Mouse (Mus musculus): ENCODE data around the gene Itpr1.

The Itpr1 gene

GRCm38 (mm10) chr6:108401412-108401955 is 188.6 kb downstream of the Itpr1 start:
- no peak for DNase-seq (ENCODE audit: low spot score)

GRCm38 (mm10) chr6:108404736-108405135 is 191.8 kb downstream of the Itpr1 start:
- no peak for DNase-seq (ENCODE audit: low spot score)

- DNase-seq (ENCODE audit: low spot score): peak; percentile 38
Observed at GRCm38 (mm10) chr6:108408053-108408452, 195.2 kb downstream of the Itpr1 start.

GRCm38 (mm10) chr6:108408726-108409125 is 195.8 kb downstream of the Itpr1 start:
- DNase-seq (ENCODE audit: low spot score): no peak

GRCm38 (mm10) chr6:108410771-108411170 is 197.9 kb downstream of the Itpr1 start:
- DNase-seq (ENCODE audit: low spot score): no peak

GRCm38 (mm10) chr6:108411201-108411600 is 198.3 kb downstream of the Itpr1 start:
- DNase-seq (ENCODE audit: low spot score): no peak

- no peak for DNase-seq (ENCODE audit: low spot score)
Observed at GRCm38 (mm10) chr6:108413006-108413405, 200.1 kb downstream of the Itpr1 start.

- DNase-seq (ENCODE audit: low spot score): no peak
Observed at GRCm38 (mm10) chr6:108413593-108413992, 200.7 kb downstream of the Itpr1 start.

GRCm38 (mm10) chr6:108415847-108416246 is 203.0 kb downstream of the Itpr1 start:
- DNase-seq (ENCODE audit: low spot score): no peak

GRCm38 (mm10) chr6:108417508-108417907 is 204.6 kb downstream of the Itpr1 start:
- peak; percentile 51 for DNase-seq (ENCODE audit: low spot score)

GRCm38 (mm10) chr6:108418218-108418617 is 205.3 kb downstream of the Itpr1 start:
- no peak for DNase-seq (ENCODE audit: low spot score)

- DNase-seq (ENCODE audit: low spot score): no peak
Observed at GRCm38 (mm10) chr6:108424749-108425584, 212.1 kb downstream of the Itpr1 start.

GRCm38 (mm10) chr6:108426789-108427188 is 213.9 kb downstream of the Itpr1 start:
- peak; percentile 75 for DNase-seq (ENCODE audit: low spot score)

- no peak for DNase-seq (ENCODE audit: low spot score)
Observed at GRCm38 (mm10) chr6:108428383-108428782, 215.5 kb downstream of the Itpr1 start.

- DNase-seq (ENCODE audit: low spot score): no peak
Observed at GRCm38 (mm10) chr6:108429950-108430349, 217.1 kb downstream of the Itpr1 start.

- DNase-seq (ENCODE audit: low spot score): no peak
Observed at GRCm38 (mm10) chr6:108431193-108431592, 218.3 kb downstream of the Itpr1 start.

GRCm38 (mm10) chr6:108432836-108433235 is 219.9 kb downstream of the Itpr1 start:
- DNase-seq (ENCODE audit: low spot score): no peak

- no peak for DNase-seq (ENCODE audit: low spot score)
Observed at GRCm38 (mm10) chr6:108434816-108435215, 221.9 kb downstream of the Itpr1 start.

- no peak for DNase-seq (ENCODE audit: low spot score)
Observed at GRCm38 (mm10) chr6:108435467-108435866, 222.6 kb downstream of the Itpr1 start.

- DNase-seq (ENCODE audit: low spot score): no peak
Observed at GRCm38 (mm10) chr6:108436608-108437007, 223.7 kb downstream of the Itpr1 start.

- no peak for DNase-seq (ENCODE audit: low spot score)
Observed at GRCm38 (mm10) chr6:108441290-108441689, 228.4 kb downstream of the Itpr1 start.

- DNase-seq (ENCODE audit: low spot score): no peak
Observed at GRCm38 (mm10) chr6:108442291-108442690, 229.4 kb downstream of the Itpr1 start.

- DNase-seq (ENCODE audit: low spot score): no peak
Observed at GRCm38 (mm10) chr6:108444435-108444834, 231.5 kb downstream of the Itpr1 start.

- DNase-seq (ENCODE audit: low spot score): no peak
Observed at GRCm38 (mm10) chr6:108445006-108445405, 232.1 kb downstream of the Itpr1 start.

All from urinary bladder, postnatal 25 days (tissue).